Mouse (Mus musculus) hindbrain, postnatal 0 days (tissue): Measurements from ENCODE around the gene Wapl. TPM values are rescaled to one million over a fixed set of nuclear protein-coding genes. Genes with fewer than 3 reads are reported as not detected.

Experiments
- ATAC-seq: fragments of 200-750 bp; cut with Nextera tagmentation; 2 replicates; pipeline ENCODE4 v1.8.0; 2017; ENCODE audit warnings: mild to moderate bottlenecking, moderate TSS enrichment, moderate library complexity
- DNase-seq: peaks from one replicate; pipeline ENCODE4 v3.0.0-alpha.2; 2015; ENCODE audit warnings: low spot score
- H3K27ac ChIP-seq: fragments of 300-500 bp; sonication (generic); 2 replicates; pipeline ENCODE4 v1.5.1; 2014; ENCODE audit warnings: mild to moderate bottlenecking
- H3K27me3 ChIP-seq: fragments of 300-500 bp; sonication (generic); 2 replicates; pipeline ENCODE4 v1.6.1; 2014; ENCODE audit warnings: low read length, mixed read lengths; ENCODE audit not compliant: insufficient read depth
- H3K36me3 ChIP-seq: fragments of 300-500 bp; sonication (generic); 2 replicates; pipeline ENCODE4 v1.6.1; 2014; ENCODE audit warnings: low read length, mixed read lengths; ENCODE audit not compliant: insufficient read depth
- H3K4me1 ChIP-seq: fragments of 300-500 bp; sonication (generic); 2 replicates; pipeline ENCODE4 v1.6.1; 2014; ENCODE audit warnings: antibody characterized with exemption, low read length, mixed read lengths; ENCODE audit not compliant: insufficient read depth
- H3K4me2 ChIP-seq: fragments of 300-500 bp; sonication (generic); 2 replicates; pipeline ENCODE4 v1.6.1; 2014; ENCODE audit warnings: low read depth, mild to moderate bottlenecking, low read length, moderate library complexity, mixed read lengths
- H3K4me3 ChIP-seq: fragments of 300-500 bp; sonication (generic); 2 replicates; pipeline ENCODE4 v1.5.1; 2014; ENCODE audit warnings: low read length
- H3K9ac ChIP-seq: fragments of 300-500 bp; sonication (generic); replicated peaks from 2 replicates; pipeline ENCODE4 v1.6.1; 2014; ENCODE audit warnings: mild to moderate bottlenecking, low read length, moderate library complexity, mixed read lengths
- H3K9me3 ChIP-seq: fragments of 300-500 bp; sonication (generic); 2 replicates; pipeline ENCODE4 v1.6.1; 2016; ENCODE audit warnings: low read length, mixed read lengths
- CTCF ChIP-seq: IDR thresholded peaks from 2 replicates; pipeline ENCODE4 v1.5.1; 2016; ENCODE audit warnings: antibody characterized with exemption, control low read depth, low read depth
- WGBS: fragments of 180-500 bp; shearing (Covaris S2); extraction: QIAGEN DNeasy Blood & Tissue Kit; methylation state at CpG from one replicate; pipeline ENCODE4 v1.1.7; 2014; 5-methylcytosine and 5-hydroxymethylcytosine counted together
- polyA plus RNA-seq: library from polyadenylated mRNA; unstranded; fragments of >200 nt; fragmentation: Nextera tagmentation; extraction: Ambion mirVana; gene quantifications from 2 replicates; pipeline ENCODE4 v1.2.1, GENCODE M21; 2015
- total RNA-seq: library from RNA; depleted of rRNA; stranded (reverse); fragments of >200 nt; gene quantifications from 2 replicates; pipeline ENCODE4 v1.2.3, GENCODE M21; 2014

Gene Wapl
- total and polyA plus RNA-seq, 2 experiments from 2014 or later, result 11.9 to 16.8 TPM

- H3K4me3 ChIP-seq, result no peak overlapping the region
- DNase-seq (no peak), ATAC-seq (no peak)
- no peaks in the 10 kb centered on the region for H3K4me1 ChIP-seq
- no peaks in the 10 kb centered on the region for H3K27me3 ChIP-seq
- H3K9me3 ChIP-seq, result no peaks in the 10 kb centered on the region
- H3K4me2 ChIP-seq, result no peak overlapping the region
- H3K27ac ChIP-seq, result no peak overlapping the region
- no peak overlapping the region for H3K9ac ChIP-seq
- TF ChIP-seq CTCF, result no peak
- 91% methylated on average over 2 of the region's 2 CpGs for WGBS
- peaks cover 9% of the 10 kb centered on the region; the same call in 1 of the 2 replicates for H3K36me3 ChIP-seq
Measured at GRCm38 (mm10) chr14:34727709-34728108, 54.0 kb downstream of the Wapl start.

DNA sequence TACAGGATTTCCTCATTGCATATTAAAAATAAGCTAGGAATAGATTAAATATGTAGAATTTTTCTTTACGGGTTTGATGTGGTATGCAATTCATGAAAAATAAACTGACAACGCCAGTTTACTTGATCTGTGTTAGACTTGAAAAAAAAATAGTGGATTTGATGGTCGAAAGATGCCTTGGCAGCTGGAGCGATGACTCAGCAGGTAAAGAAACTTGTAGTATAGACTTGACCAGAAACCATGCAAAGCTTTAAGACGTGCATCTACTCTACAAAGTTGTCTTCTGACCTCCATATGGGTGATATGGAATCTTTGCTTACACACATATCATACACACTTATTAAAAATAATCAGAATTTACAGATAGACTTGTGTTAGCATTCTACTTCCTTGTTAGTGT lies 61.7 kb downstream of the Wapl start:
- Histone ChIP-seq H3K4me3 (no peak overlapping the region), H3K9me3 (no peaks in the 10 kb centered on the region), H3K36me3 (peaks cover 9% of the 10 kb centered on the region; the same call in 1 of the 2 replicates), H3K27ac (no peak overlapping the region), H3K4me2 (no peak overlapping the region), H3K27me3 (no peaks in the 10 kb centered on the region), H3K4me1 (no peaks in the 10 kb centered on the region), H3K9ac (no peak overlapping the region)
- no peak for TF ChIP-seq CTCF
- 93% methylated on average over 5 of the region's 5 CpGs for WGBS
- ATAC-seq (no peak), DNase-seq (no peak)

- H3K4me3 ChIP-seq, result no peak overlapping the region
- no peaks in the 10 kb centered on the region for H3K27me3 ChIP-seq
- no peaks in the 10 kb centered on the region for H3K4me1 ChIP-seq
- no peak overlapping the region for H3K9ac ChIP-seq
- H3K4me2 ChIP-seq, result no peak overlapping the region
- WGBS, result 96% methylated on average over 1 of the region's 1 CpGs
- no peak overlapping the region for H3K27ac ChIP-seq
- no peak for ATAC-seq
- no peak for DNase-seq
- TF ChIP-seq CTCF, result no peak
- no peaks in the 10 kb centered on the region for H3K9me3 ChIP-seq
- H3K36me3 ChIP-seq, result peaks cover 16% of the 10 kb centered on the region
Measured at GRCm38 (mm10) chr14:34745401-34745800, 71.7 kb downstream of the Wapl start.

DNA sequence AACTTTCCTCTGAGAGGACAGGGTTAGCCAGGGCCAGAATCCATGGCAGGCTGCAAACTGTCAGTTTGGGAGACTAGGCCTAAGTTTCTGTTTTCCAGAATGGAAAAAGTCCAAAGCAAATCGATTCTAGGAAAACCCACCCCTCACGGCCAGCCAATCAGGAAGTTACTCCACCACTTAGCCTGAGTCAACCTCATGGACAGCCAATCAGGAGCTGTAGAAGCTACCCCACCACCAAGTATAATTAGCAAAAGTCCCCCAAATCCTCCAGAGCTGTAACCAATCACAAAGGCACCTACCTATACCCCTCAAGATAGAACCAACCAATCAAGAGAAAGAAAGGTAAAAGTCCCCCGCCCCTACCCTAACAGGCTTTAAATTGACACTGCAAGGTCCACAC lies 82.0 kb downstream of the Wapl start:
- H3K27ac ChIP-seq, result no peak overlapping the region
- no peaks in the 10 kb centered on the region for H3K4me1 ChIP-seq
- H3K4me3 ChIP-seq, result no peak overlapping the region
- H3K9me3 ChIP-seq, result no peaks in the 10 kb centered on the region
- no peak overlapping the region for H3K4me2 ChIP-seq
- peaks cover 4% of the 10 kb centered on the region; the same call in 1 of the 2 replicates for H3K36me3 ChIP-seq
- H3K9ac ChIP-seq, result no peak overlapping the region
- TF ChIP-seq CTCF, result no peak
- no peaks in the 10 kb centered on the region for H3K27me3 ChIP-seq
- WGBS, result 91% methylated on average over 3 of the region's 3 CpGs
- ATAC-seq (no peak), DNase-seq (no peak)

DNA sequence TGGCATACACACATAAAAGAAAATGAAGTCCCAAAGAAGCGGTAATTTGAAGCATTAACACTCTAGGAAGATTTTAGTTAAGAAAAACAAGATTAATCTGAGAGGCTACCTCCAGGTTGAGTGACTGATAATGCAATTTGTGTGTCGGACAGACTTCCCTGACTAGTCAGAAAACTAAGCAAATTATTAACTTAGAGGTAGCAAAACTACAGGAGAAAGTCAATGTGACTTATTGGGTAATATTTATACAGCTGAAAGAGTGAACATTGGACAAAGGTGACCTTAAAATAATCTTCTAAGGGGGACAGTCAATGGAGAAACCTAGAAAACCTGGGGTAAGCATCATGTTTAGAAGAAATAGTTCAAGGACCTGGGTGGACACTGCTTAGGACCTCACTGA lies 86.2 kb downstream of the Wapl start:
- TF ChIP-seq CTCF, result no peak
- DNase-seq, result no peak
- H3K4me2 ChIP-seq, result no peak overlapping the region
- 85% methylated on average over 2 of the region's 2 CpGs for WGBS
- no peaks in the 10 kb centered on the region for H3K9me3 ChIP-seq
- no peak overlapping the region for H3K27ac ChIP-seq
- H3K9ac ChIP-seq, result no peak overlapping the region
- no peaks in the 10 kb centered on the region for H3K27me3 ChIP-seq
- H3K4me3 ChIP-seq, result no peak overlapping the region
- no peaks in the 10 kb centered on the region for H3K4me1 ChIP-seq
- no peaks in the 10 kb centered on the region for H3K36me3 ChIP-seq
- no peak for ATAC-seq

DNA sequence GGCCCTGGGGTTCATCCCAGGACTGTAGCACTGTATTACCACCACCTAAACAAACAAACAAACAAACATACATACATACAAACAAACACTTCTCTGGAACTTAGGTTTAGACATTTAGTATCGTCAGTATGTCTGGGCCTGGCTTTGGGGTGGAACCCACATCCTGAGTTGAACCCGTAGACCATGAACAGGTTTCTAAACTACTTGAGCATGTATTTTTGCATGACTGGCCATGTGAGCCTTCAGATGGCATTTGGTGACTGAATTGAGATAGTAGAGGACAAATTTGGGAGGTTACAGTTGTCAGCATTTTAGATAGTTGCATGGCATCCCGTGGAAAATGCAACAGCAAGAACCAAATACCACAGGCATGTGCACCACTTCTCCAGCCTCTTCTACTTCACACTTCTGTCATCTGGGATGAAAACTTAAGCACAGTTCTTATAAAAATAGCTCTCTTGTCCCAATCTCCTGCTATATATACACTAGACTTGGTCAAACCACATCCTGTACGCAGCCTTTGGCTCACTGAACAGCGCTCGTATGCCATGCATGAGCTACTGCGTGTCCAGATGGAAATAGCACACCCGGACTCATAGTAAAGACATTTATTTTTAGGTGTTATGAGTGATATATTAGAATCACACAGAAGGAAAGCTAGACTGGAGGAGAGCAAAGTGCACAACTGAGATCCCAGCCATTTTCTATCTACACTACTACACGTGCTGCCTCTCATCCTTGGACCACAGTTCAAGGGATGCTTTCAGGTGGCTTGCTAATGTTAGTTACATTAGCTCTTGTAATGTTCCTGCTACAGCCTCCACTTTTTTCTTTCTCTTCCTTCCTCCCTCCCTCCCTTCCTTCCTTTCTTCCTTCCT lies 87.6 kb downstream of the Wapl start:
- Histone ChIP-seq H3K27me3 (no peaks in the 10 kb centered on the region), H3K9me3 (no peaks in the 10 kb centered on the region), H3K4me3 (no peak overlapping the region), H3K4me2 (no peak overlapping the region), H3K4me1 (no peaks in the 10 kb centered on the region), H3K36me3 (no peaks in the 10 kb centered on the region), H3K27ac (no peak overlapping the region), H3K9ac (no peak overlapping the region)
- ATAC-seq, result no peak
- no peak for TF ChIP-seq CTCF
- WGBS, result 96% methylated on average over 9 of the region's 9 CpGs
- DNase-seq, result no peak

GRCm38 (mm10) chr14:34762682-34763081 lies 89.0 kb downstream of the Wapl start:
- Histone ChIP-seq H3K4me1 (no peaks in the 10 kb centered on the region), H3K27ac (no peak overlapping the region), H3K9me3 (no peaks in the 10 kb centered on the region), H3K4me3 (no peak overlapping the region), H3K36me3 (no peaks in the 10 kb centered on the region), H3K27me3 (no peaks in the 10 kb centered on the region), H3K4me2 (no peak overlapping the region), H3K9ac (no peak overlapping the region)
- 46% methylated on average over 10 of the region's 10 CpGs for WGBS
- TF ChIP-seq CTCF, result no peak
- ATAC-seq, result no peak
- DNase-seq, result no peak
